In genomic region chr10:97219474-97219873, GRCm38 (mm10) we compare ENCODE assay signal across 9 mouse cellular contexts.
DNase-seq lines count a peak whose midpoint lies in the region; ATAC-seq lines count a peak whose summit lies in the region.
"Had no signal": no experiment of that assay in that cellular context is flagged by ENCODE, and none has a peak within 500 bp of the region (broad histone marks: within the 10 kb centered on the region; RNA-seq: fewer than 3 reads in every experiment).

No protein-coding gene starts in this region.

- H3K27ac ChIP-seq in intestine, embryonic 15.5 days, result no peak overlapping the region
- H3K27ac ChIP-seq in intestine, embryonic 16.5 days (ENCODE audit: low read length), result no peak overlapping the region
- no peak overlapping the region for H3K27ac ChIP-seq in liver, embryonic 11.5 days (ENCODE audit: low read depth, low read length)

- H3K4me1 ChIP-seq in intestine, embryonic 15.5 days (replicated peaks), result no peaks in the 10 kb centered on the region
- peaks cover 3% of the 10 kb centered on the region; the same call in 1 of the 2 replicates for H3K4me1 ChIP-seq in intestine, embryonic 16.5 days (ENCODE audit: control insufficient read depth, insufficient read depth, low read length)
- no peaks in the 10 kb centered on the region for H3K4me1 ChIP-seq in liver, embryonic 11.5 days (replicated peaks; ENCODE audit: control insufficient read depth, insufficient read depth, low read length)

- H3K9me3 ChIP-seq in intestine, embryonic 15.5 days, result no peaks in the 10 kb centered on the region
- H3K9me3 ChIP-seq in intestine, embryonic 16.5 days (ENCODE audit: control insufficient read depth, low read length), result no peaks in the 10 kb centered on the region
- H3K9me3 ChIP-seq in liver, embryonic 11.5 days (ENCODE audit: control insufficient read depth, low read length), result no peaks in the 10 kb centered on the region

- ATAC-seq in intestine, embryonic 15.5 days, result 0 out of 2 replicates have a peak, but pooled peaks have one; percentile 34
- no peak for ATAC-seq in intestine, embryonic 16.5 days
- no peak for ATAC-seq in liver, embryonic 11.5 days (replicated peaks; ENCODE audit: low FRiP score)
- ATAC-seq: Patski had no signal

- no peaks in the 10 kb centered on the region for H3K36me3 ChIP-seq in intestine, embryonic 15.5 days
- H3K36me3 ChIP-seq in intestine, embryonic 16.5 days (ENCODE audit: control insufficient read depth, insufficient read depth, low read length), result no peaks in the 10 kb centered on the region
- H3K36me3 ChIP-seq in liver, embryonic 11.5 days (ENCODE audit: control insufficient read depth, insufficient read depth, low read length), result no peaks in the 10 kb centered on the region

- H3K9ac ChIP-seq in intestine, embryonic 15.5 days, result no peak overlapping the region
- no peak overlapping the region for H3K9ac ChIP-seq in intestine, embryonic 16.5 days (ENCODE audit: low read depth, low read length)
- no peak overlapping the region for H3K9ac ChIP-seq in liver, embryonic 11.5 days (ENCODE audit: low read depth, low read length)

- H3K27me3 ChIP-seq in intestine, embryonic 15.5 days (replicated peaks), result no peaks in the 10 kb centered on the region
- H3K27me3 ChIP-seq in intestine, embryonic 16.5 days (replicated peaks; ENCODE audit: control insufficient read depth, insufficient read depth, low read length), result no peaks in the 10 kb centered on the region
- no peaks in the 10 kb centered on the region for H3K27me3 ChIP-seq in liver, embryonic 11.5 days (replicated peaks; ENCODE audit: control insufficient read depth, insufficient read depth, low read length)
- H3K27me3 ChIP-seq: Patski had no signal

- peak; percentile 8 for DNase-seq in 3T3-L1 (ENCODE audit: low read depth, low spot score)
- peak; percentile 4 for DNase-seq in adrenal gland, adult 8-10 months
- peak; percentile 84 for DNase-seq in fibroblast of lung, adult 2 months (ENCODE audit: low read depth)
- peak; percentile 3 for DNase-seq in ovary, postnatal 10 days (ENCODE audit: low spot score)
- no peak for DNase-seq in spleen, adult 12 weeks (ENCODE audit: low spot score)
- DNase-seq in liver, embryonic 11.5 days (ENCODE audit: low spot score), result no peak

- no peak overlapping the region for H3K4me2 ChIP-seq in intestine, embryonic 15.5 days (replicated peaks)
- no peak overlapping the region for H3K4me2 ChIP-seq in intestine, embryonic 16.5 days (ENCODE audit: low read depth, low read length)
- H3K4me2 ChIP-seq in liver, embryonic 11.5 days, result no peak overlapping the region

- H3K4me3 ChIP-seq in intestine, embryonic 15.5 days (replicated peaks), result no peak overlapping the region
- no peak overlapping the region for H3K4me3 ChIP-seq in intestine, embryonic 16.5 days (ENCODE audit: low read length)
- H3K4me3 ChIP-seq in liver, embryonic 11.5 days (ENCODE audit: low read depth, low read length), result no peak overlapping the region

- WGBS in intestine, embryonic 15.5 days, result 64% methylated on average over 3 of the region's 3 CpGs
- 57% methylated on average over 3 of the region's 3 CpGs for WGBS in intestine, embryonic 16.5 days
- 76% methylated on average over 3 of the region's 3 CpGs for WGBS in liver, embryonic 11.5 days

Comparison
In these comparisons a context has a peak if more than half of its experiments do, and no peak if none do; other contexts are left out.
1. DNase-seq: peak in 3T3-L1 (single experiment), adrenal gland, adult 8-10 months (single experiment), fibroblast of lung, adult 2 months (single experiment) and ovary, postnatal 10 days (single experiment); none in spleen, adult 12 weeks (single experiment) and liver, embryonic 11.5 days (single experiment).